Mouse (Mus musculus) neural tube, embryonic 15.5 days (tissue): ENCODE results near the gene Gtf2h3. TPM values are rescaled to one million over a fixed set of nuclear protein-coding genes. Genes with fewer than 3 reads are reported as not detected.

Experiments used
- ATAC-seq: fragments of 200-750 bp; cut with Nextera tagmentation; 2 replicates; pipeline ENCODE4 v1.8.0; 2017; ENCODE audit warnings: mild to moderate bottlenecking, moderate TSS enrichment, moderate library complexity; ENCODE audit not compliant: low FRiP score
- H3K27ac ChIP-seq: fragments of 300-500 bp; sonication (generic); replicated peaks from 2 replicates; pipeline ENCODE4 v1.5.1; 2015; ENCODE audit warnings: mild to moderate bottlenecking, inconsistent platforms
- H3K27me3 ChIP-seq: fragments of 300-500 bp; sonication (generic); replicated peaks from 2 replicates; pipeline ENCODE4 v1.6.1; 2015; ENCODE audit warnings: inconsistent platforms
- H3K36me3 ChIP-seq: fragments of 300-500 bp; sonication (generic); 2 replicates; pipeline ENCODE4 v1.6.1; 2015; ENCODE audit warnings: inconsistent platforms
- H3K4me1 ChIP-seq: fragments of 300-500 bp; sonication (generic); 2 replicates; pipeline ENCODE4 v1.6.1; 2015; ENCODE audit warnings: inconsistent platforms
- H3K4me2 ChIP-seq: fragments of 300-500 bp; sonication (generic); 2 replicates; pipeline ENCODE4 v1.6.1; 2015; ENCODE audit warnings: inconsistent platforms, mild to moderate bottlenecking, moderate library complexity
- H3K4me3 ChIP-seq: fragments of 300-500 bp; sonication (generic); replicated peaks from 2 replicates; pipeline ENCODE4 v1.5.1; 2015; ENCODE audit warnings: mild to moderate bottlenecking, inconsistent platforms
- H3K9ac ChIP-seq: fragments of 300-500 bp; sonication (generic); replicated peaks from 2 replicates; pipeline ENCODE4 v1.6.1; 2015; ENCODE audit warnings: mild to moderate bottlenecking, inconsistent platforms
- H3K9me3 ChIP-seq: fragments of 300-500 bp; sonication (generic); replicated peaks from 2 replicates; pipeline ENCODE4 v1.6.1; 2016; ENCODE audit warnings: inconsistent platforms
- WGBS: fragments of 180-500 bp; shearing (Covaris S2); methylation state at CpG from one replicate; pipeline ENCODE4 v1.1.7; 2015; ENCODE audit warnings: mixed read lengths; 5-methylcytosine and 5-hydroxymethylcytosine counted together
- polyA plus RNA-seq: library from polyadenylated mRNA; unstranded; fragments of >200 nt; fragmentation: Nextera tagmentation; extraction: Ambion mirVana; gene quantifications from 2 replicates; pipeline ENCODE4 v1.2.1, GENCODE M21; 2015

Gene Gtf2h3
- polyA plus RNA-seq, result 39.5 and 46.0 TPM in 2 replicates

DNA sequence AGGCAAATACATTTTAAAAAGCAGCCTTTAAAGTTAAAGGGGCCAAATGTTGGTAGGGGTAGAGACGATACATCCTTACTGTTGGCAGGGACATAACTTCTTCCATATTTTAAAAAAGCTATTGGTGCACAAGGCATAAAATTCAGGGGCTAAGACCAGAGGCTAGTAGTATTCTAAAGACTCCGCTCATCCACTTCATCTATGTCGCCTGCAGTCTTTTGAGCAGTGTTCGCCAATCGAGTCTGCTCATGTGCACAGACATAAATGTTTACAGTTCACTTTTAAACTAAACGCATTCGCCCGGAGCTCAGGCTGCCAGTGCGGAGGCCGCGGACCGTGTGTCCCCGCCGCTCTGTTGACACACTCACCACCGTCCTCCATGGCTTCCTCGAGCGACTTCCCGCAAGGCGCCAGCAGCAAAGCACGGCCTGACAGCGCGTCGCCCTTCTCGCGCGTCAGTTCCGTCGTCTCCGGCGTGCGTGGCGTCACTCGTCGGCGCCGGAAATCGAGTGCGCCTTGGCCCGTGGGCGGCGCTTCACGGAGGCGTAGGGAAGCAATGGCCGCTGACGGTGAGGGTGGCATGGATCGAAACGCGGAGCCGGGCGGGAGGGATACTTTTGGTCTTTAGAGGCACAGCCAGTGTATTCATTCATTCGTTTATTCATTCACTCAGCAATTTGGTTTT is at the start of gene Gtf2h3, which contains the start of gene Eif2b1:
Gene Gtf2h3 (plus strand): TSS at position 508 of the 685 bp plus-strand sequence.
Gene Eif2b1 (minus strand): TSS at position 499 of the 685 bp plus-strand sequence.
- 1% methylated on average over 51 of the region's 51 CpGs for WGBS
- peak within 1 kb of the TSS; percentile 79 for H3K9ac ChIP-seq
- H3K9me3 ChIP-seq, result no peaks in the 10 kb centered on the region
- no peaks in the 10 kb centered on the region for H3K27me3 ChIP-seq
- peak; percentile 89 for ATAC-seq
- peak within 1 kb of the TSS; percentile 66 for H3K4me3 ChIP-seq
- peaks cover 37% of the 10 kb centered on the region for H3K4me1 ChIP-seq
- H3K36me3 ChIP-seq, result peaks cover 50% of the 10 kb centered on the region
- H3K27ac ChIP-seq, result peak within 1 kb of the TSS; percentile 74
- H3K4me2 ChIP-seq, result peak within 1 kb of the TSS; percentile 94

DNA sequence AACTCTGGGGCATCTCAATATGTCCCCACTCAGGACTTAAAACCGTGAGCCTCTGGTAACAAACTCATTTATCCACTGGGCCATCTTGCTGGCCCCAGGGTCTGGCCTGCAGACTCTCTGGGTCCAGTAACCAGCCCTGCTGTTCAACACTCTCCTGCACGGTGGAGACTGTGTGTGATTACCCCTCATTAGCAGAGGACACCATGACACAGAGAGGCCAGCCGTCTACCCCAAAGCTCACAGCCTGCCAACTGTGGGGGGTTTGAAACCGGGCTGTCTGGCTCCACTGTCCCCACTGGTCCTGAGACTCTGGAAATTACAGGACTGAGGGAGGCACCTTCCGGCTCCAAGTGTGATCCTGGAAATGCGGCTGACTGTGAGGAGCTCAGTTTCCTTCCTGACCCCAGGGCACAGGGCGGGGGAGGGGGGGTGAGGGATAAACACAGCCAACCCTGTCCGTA is 49.7 kb upstream of the Gtf2h3 start:
- ATAC-seq, result no peak
- H3K36me3 ChIP-seq, result no peaks in the 10 kb centered on the region
- peak overlapping the region; percentile 45 for H3K9ac ChIP-seq
- H3K9me3 ChIP-seq, result no peaks in the 10 kb centered on the region
- peak overlapping the region; percentile 84 for H3K4me2 ChIP-seq
- peak overlapping the region; percentile 34; the same call in 1 of the 2 replicates for H3K27ac ChIP-seq
- H3K4me1 ChIP-seq, result peaks cover 36% of the 10 kb centered on the region
- H3K27me3 ChIP-seq, result no peaks in the 10 kb centered on the region
- peak overlapping the region; percentile 84 for H3K4me3 ChIP-seq
- 32% methylated on average over 8 of the region's 8 CpGs for WGBS

DNA sequence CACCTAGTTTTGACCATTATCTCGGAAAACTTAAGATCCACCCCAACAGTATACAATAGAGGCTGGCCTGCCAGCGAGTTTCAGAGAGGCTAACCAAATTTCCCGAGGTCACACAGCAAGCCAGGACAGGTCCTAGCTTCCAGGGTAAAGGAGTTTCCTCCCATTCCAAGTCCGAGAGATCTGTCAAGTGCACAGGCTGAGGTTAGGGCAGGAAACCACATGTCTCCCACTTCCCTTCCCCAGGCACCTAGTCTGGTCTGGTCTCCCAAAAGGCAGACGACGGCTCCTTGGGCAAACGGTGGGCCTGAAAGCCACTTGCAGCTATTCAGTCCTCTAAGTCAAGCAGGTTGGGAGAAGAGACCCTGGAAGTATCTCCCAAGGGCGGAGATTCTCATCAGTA is 49.2 kb upstream of the Gtf2h3 start:
- Histone ChIP-seq H3K9ac (peak overlapping the region; percentile 73; the same call in 1 of the 2 replicates), H3K4me1 (peaks cover 36% of the 10 kb centered on the region), H3K4me3 (peak overlapping the region; percentile 84), H3K4me2 (peak overlapping the region; percentile 84), H3K36me3 (no peaks in the 10 kb centered on the region), H3K27me3 (no peaks in the 10 kb centered on the region), H3K27ac (no peak overlapping the region), H3K9me3 (no peaks in the 10 kb centered on the region)
- WGBS, result 59% methylated on average over 8 of the region's 8 CpGs
- no peak for ATAC-seq

DNA sequence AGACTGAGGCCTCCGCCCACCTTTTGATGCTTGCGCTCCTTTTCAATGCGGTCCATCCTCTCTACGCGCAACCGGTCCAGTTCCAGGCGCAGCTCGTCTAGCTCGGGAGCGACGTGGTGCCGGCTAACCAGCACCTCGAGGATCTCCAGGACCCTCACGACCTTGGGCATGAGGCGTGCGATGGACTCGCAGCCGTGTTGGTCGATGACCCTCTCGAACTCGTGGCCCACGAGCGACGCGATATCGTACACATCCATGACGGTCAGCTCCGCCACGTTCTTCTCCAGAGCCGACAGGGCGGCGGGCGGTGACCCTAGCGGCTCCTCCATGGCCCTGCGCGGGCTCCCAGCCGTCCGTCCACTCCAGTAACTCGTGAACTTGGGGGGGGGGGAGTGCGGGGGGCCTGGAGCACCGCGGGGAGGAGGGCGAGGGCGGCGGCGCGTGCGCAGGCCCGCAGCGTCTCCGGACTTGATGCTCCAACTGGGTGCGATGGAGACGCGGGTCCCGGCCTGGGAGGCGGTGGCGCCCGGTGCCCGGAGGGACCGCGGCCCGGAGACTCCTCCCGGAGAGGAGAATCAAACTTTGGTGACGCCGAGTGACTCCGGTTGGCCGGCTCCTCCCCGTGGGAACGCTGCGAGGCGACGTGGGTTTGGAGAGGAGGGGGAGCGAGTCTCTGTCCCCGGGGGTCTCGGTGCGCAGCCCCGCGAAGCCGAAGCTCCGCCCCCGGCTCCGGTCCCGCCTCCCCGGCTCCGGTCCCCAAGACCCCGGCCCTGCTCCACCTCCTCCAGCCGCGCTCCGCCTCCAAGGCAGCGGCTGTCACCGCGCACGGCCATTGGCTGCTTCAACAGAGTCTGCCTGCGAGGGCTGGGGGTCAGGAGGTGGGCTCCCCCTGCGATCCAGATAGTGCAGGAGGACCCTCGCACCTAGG is 48.0 kb upstream of the Gtf2h3 start, which contains the start of gene Rilpl1:
Gene Rilpl1 (minus strand): TSS at position 737 of the 928 bp plus-strand sequence.
- peaks cover 36% of the 10 kb centered on the region for H3K4me1 ChIP-seq
- H3K27me3 ChIP-seq, result no peaks in the 10 kb centered on the region
- peak within 1 kb of the TSS; percentile 73 for H3K9ac ChIP-seq
- ATAC-seq, result peak; percentile 92
- no peaks in the 10 kb centered on the region for H3K9me3 ChIP-seq
- H3K27ac ChIP-seq, result peak within 1 kb of the TSS; percentile 87
- no peaks in the 10 kb centered on the region for H3K36me3 ChIP-seq
- under 1% methylated on average over 92 of the region's 96 CpGs for WGBS
- H3K4me2 ChIP-seq, result peak within 1 kb of the TSS; percentile 84
- peak within 1 kb of the TSS; percentile 84 for H3K4me3 ChIP-seq

DNA sequence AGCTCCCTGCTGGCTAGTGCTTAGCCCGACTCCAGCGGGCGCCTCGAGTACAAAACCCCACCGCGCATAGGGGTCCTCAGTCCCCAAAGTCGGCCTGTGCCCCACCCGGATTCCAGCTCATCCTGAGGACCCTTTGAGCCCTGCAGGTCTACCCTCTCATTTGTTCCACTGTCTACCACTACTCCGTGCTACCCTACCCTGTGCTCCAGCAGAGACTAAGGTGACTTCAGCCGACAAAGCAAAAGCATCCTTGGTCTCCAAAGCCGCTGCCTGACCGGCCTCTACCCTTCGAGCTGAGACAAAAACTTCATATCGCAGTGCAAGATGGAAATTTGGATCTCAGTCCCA is 47.4 kb upstream of the Gtf2h3 start:
- Histone ChIP-seq H3K4me3 (peak overlapping the region; percentile 84), H3K36me3 (no peaks in the 10 kb centered on the region), H3K27ac (peak overlapping the region; percentile 87), H3K9me3 (no peaks in the 10 kb centered on the region), H3K4me2 (peak overlapping the region; percentile 84), H3K4me1 (peaks cover 36% of the 10 kb centered on the region), H3K9ac (peak overlapping the region; percentile 73), H3K27me3 (no peaks in the 10 kb centered on the region)
- ATAC-seq, result peak; percentile 40
- 13% methylated on average over 14 of the region's 14 CpGs for WGBS

DNA sequence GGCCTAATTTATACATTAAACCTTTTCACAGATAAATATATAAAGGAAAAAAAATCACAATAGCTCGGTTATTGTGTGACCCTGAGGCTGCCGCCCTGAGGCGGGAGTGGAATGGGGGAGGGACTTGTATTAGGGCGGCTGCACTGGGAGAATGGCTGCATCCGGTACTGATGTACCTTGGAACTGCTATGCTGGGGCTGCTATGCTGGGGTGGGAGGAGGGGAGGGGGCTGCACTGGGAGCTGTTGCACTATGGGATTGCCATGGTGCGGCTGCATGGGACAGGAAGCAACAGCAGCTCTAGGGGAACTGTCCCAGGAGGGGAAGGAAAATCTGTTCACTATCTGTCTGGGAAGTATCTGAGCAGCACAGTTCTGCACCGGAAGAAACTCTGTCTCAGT is 46.5 kb upstream of the Gtf2h3 start:
- Histone ChIP-seq H3K27ac (no peak overlapping the region), H3K27me3 (no peaks in the 10 kb centered on the region), H3K4me3 (no peak overlapping the region), H3K36me3 (no peaks in the 10 kb centered on the region), H3K4me1 (peaks cover 40% of the 10 kb centered on the region), H3K4me2 (no peak overlapping the region), H3K9me3 (no peaks in the 10 kb centered on the region), H3K9ac (no peak overlapping the region)
- WGBS, result 43% methylated on average over 7 of the region's 7 CpGs
- no peak for ATAC-seq

DNA sequence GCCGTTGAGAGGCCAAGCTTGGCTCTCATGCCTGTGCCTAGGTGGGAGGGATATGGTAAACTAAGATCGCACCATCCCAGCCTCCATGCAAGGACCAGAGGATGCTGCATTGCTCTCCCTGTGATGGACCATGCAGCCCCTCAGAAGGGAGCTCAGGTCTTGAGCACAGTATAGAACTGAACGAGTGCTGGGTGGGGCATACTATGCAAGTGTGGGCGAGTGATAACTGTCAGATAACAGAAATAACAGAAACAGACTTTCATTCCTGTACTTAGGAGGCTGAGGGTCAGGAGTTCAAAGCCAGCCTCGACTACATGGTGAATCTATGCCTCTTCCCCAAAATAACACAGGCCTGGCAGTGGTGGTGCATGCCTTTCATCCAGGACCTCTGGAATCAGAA is 43.9 kb upstream of the Gtf2h3 start:
- H3K9me3 ChIP-seq, result no peaks in the 10 kb centered on the region
- WGBS, result 74% methylated on average over 5 of the region's 5 CpGs
- no peaks in the 10 kb centered on the region for H3K36me3 ChIP-seq
- no peak overlapping the region for H3K4me3 ChIP-seq
- H3K9ac ChIP-seq, result no peak overlapping the region
- no peak overlapping the region for H3K27ac ChIP-seq
- H3K4me1 ChIP-seq, result peaks cover 19% of the 10 kb centered on the region
- no peak for ATAC-seq
- H3K4me2 ChIP-seq, result no peak overlapping the region
- no peaks in the 10 kb centered on the region for H3K27me3 ChIP-seq

DNA sequence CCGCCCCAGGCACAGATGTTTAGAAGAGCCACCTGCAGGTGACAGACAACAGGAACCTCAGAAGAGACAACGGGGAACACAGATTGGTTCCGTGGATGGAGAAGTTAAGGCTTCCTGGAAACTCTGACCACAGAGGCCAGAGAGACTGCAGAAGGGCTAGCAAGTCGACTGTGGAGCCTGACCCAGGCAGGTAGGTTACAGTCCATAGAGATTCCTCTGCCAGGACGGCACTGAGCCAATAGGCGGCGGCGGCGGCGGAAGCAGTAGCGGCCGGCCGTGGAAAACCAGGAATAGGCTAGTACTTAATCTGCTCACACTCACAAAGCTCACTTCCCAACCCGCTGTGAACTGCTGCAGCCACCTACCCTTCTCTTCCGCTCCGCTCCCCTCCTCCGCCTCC is 42.2 kb upstream of the Gtf2h3 start:
- Histone ChIP-seq H3K4me1 (peaks cover 15% of the 10 kb centered on the region), H3K36me3 (no peaks in the 10 kb centered on the region), H3K4me2 (peak overlapping the region; percentile 46), H3K9ac (no peak overlapping the region), H3K27ac (no peak overlapping the region), H3K27me3 (no peaks in the 10 kb centered on the region), H3K9me3 (no peaks in the 10 kb centered on the region), H3K4me3 (0 out of 2 replicates have a peak overlapping the region, but pooled peaks have one; percentile 6)
- no peak for ATAC-seq
- 6% methylated on average over 16 of the region's 17 CpGs for WGBS

DNA sequence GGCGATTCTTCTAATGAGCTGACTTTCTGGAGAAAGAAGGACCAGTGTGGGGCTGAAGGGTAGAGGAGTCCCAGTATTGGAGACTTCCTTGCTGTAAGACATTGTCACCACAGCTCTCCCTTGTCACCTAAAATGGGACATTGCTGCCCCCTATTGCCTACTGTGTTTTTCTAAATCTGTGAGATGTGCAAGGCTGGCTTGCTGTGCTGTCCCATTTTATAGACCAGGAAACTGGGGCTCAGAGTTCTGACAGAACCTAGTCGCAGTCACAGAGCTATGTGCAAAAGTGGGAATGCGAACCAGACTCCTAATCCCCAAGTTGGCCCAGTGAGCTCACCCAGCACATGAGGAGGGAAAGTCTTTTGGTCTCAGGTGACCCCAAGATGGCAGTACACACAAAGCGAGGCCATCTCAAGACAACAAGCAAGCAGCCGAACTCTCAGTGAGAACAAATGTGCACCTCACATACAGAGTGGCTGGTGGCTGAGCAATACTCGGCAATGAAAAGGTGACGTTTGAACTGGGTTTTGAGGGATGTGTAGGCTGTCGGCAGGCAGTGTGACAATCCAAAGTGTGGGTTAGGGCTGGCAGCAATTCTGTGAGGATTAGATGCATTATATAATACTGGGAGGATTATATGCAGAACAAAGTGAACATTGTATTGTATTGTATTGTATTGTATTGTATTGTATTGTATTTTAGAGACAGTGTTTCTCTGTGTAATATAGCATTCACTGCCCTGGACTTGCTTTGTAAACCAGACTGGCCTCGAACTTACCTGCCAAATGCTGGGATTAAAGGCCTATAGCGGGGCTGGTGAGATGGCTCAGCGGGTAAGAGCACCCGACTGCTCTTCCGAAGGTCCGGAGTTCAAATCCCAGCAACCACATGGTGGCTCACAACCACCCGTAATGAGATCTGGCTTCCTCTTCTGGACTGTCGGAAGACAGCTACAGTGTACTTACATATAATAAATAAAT is 39.8 kb upstream of the Gtf2h3 start:
- H3K9me3 ChIP-seq, result no peaks in the 10 kb centered on the region
- peaks cover 26% of the 10 kb centered on the region for H3K4me1 ChIP-seq
- H3K27me3 ChIP-seq, result no peaks in the 10 kb centered on the region
- no peak overlapping the region for H3K4me2 ChIP-seq
- 83% methylated on average over 16 of the region's 16 CpGs for WGBS
- ATAC-seq, result no peak
- no peak overlapping the region for H3K4me3 ChIP-seq
- H3K27ac ChIP-seq, result no peak overlapping the region
- no peak overlapping the region for H3K9ac ChIP-seq
- peaks cover 10% of the 10 kb centered on the region for H3K36me3 ChIP-seq

DNA sequence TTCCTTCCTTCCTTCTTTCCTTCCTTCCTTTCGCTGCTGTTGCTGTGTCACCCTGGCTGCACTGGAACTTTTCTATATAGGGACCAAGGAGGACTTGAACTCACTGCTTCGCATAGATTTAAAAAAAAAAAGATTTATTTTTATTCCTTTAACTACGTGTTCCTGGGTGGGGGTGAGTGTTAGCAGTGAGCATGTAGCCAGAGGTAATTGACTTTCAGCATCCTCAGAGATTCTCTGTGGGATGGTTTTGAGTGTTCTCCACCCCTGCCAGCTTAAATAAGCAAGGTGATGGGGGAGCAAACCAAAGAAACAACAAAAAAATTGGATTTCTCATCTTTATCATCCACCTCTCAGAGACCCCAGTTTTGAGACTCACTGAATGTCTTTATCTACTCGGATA is 39.0 kb upstream of the Gtf2h3 start:
- Histone ChIP-seq H3K27me3 (no peaks in the 10 kb centered on the region), H3K4me2 (peak overlapping the region; percentile 50), H3K4me1 (peaks cover 28% of the 10 kb centered on the region), H3K27ac (peak overlapping the region; percentile 83), H3K9me3 (no peaks in the 10 kb centered on the region), H3K36me3 (peaks cover 18% of the 10 kb centered on the region), H3K4me3 (peak overlapping the region; percentile 93), H3K9ac (no peak overlapping the region)
- no peak; the same call in 1 of the 2 replicates for ATAC-seq
- WGBS, result 76% methylated on average over 4 of the region's 4 CpGs

DNA sequence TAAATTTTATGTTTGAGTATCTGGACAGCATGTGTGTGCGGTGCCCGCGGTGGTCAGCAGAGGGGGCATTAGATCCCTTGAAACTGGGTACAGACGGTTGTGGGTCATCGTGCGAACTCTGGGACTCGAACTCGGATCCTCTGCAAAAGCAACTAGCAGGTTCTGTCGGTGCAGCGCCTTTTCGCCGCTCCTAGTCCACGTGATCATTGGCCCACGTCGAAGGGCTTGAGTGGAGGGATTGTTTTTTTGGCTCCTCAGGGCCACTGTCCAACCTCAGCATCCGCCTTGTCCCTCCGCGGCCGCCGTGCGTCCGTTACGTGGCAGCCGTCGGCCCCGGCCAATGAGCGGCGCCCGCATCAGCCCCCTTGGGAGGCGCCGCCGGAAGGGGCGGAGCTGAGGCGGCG is 38.6 kb upstream of the Gtf2h3 start, which contains the start of gene Tmed2:
Gene Tmed2 (plus strand): TSS at position 313 of the 404 bp plus-strand sequence.
- Histone ChIP-seq H3K4me1 (peaks cover 28% of the 10 kb centered on the region), H3K4me2 (peak within 1 kb of the TSS; percentile 83), H3K4me3 (peak within 1 kb of the TSS; percentile 93), H3K36me3 (peaks cover 22% of the 10 kb centered on the region), H3K27ac (peak within 1 kb of the TSS; percentile 83), H3K9me3 (no peaks in the 10 kb centered on the region), H3K27me3 (no peaks in the 10 kb centered on the region), H3K9ac (peak within 1 kb of the TSS; percentile 72)
- ATAC-seq, result peak; percentile 96
- under 1% methylated on average over 30 of the region's 35 CpGs for WGBS
